Mouse (Mus musculus): Measurements from ENCODE around the gene Vmn1r41.

Vmn1r41 gene

DNA sequence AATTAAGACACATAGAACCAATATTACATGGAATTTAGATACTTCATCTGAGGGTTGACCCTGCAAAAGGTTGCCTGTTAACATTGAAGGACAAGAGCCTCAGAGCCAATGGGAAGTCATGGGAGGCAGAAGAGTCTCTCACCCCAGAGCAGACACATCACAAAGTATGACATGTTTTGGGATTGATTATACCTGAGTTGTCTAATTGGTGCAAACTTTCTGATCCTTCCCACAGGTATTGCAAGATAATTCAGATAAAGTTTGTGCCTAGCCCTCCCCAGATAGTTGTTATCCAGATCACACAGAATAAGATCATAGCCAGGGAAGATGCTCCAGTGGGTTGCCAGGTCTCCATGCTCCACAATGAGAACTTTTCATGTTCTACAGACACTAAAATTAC is at the start of gene Vmn1r41:
Gene Vmn1r41, plus strand, starts transcription at position 301 of the 400 bp plus-strand sequence.
- no peak for DNase-seq (ENCODE audit: low read depth, low spot score)

GRCm38 (mm10) chr6:89706624-89707023 is 33.9 kb upstream of the Vmn1r41 start:
- DNase-seq (ENCODE audit: low read depth, low spot score): no peak

- DNase-seq (ENCODE audit: low read depth, low spot score): no peak
Observed at GRCm38 (mm10) chr6:89707240-89707639, 33.3 kb upstream of the Vmn1r41 start, which contains the start of gene Vmn1r40. Vmn1r40 (plus strand) TSS chr6:89707540.

DNA sequence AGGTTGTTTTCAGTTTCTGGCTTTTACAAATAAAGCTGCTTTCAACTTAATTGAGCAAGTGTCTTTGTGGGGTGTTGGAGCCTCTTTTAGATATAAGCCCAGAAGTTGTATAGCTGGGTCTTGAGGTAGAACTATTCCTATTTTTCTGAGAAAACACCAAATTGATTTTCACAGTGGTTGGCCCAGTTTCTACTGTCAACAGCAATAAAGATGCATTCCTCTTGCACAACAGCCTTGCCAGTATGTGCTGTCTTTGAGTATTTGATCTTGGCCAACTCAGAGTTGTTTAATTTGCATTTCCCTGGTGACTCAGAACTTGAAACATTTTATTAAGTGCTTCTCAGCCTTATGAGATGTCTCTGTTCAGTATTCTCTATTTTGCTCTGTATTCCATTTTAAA is 22.5 kb upstream of the Vmn1r41 start:
- DNase-seq (ENCODE audit: low read depth, low spot score): no peak

DNA sequence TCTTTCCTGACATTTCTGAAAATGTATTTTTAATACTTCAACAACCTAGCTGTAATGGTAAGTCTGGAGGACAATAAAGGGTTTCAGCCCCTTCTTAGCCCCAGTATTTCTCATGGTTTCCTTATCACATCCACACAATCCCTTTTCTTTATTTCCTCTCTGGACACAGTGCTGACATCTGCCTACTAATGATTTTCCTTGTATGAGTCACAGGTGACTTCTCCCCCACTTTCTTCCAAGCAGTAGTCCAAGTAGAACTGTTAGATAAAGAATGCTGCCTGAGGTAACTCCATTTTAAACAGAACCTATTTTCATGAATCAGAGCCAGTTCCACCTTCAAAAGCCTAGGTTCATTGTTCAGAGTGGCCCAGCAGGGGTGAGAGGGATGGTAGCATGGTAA is 2.2 kb downstream of the Vmn1r41 start:
- DNase-seq (ENCODE audit: low read depth, low spot score): no peak

GRCm38 (mm10) chr6:89790231-89790630 is 49.7 kb downstream of the Vmn1r41 start:
- DNase-seq (ENCODE audit: low read depth, low spot score): no peak

Data from CD4-positive helper T cell, adult 2 months (primary cell).